Mouse (Mus musculus) limb, embryonic 12.5 days (tissue): Measurements from ENCODE around the gene Cyp2c69. TPM values are rescaled to one million over a fixed set of nuclear protein-coding genes. Genes with fewer than 3 reads are reported as not detected.

Source experiments
- polyA plus RNA-seq: library from polyadenylated mRNA; unstranded; fragments of >200 nt; fragmentation: Nextera tagmentation; extraction: Ambion mirVana; gene quantifications from 2 replicates; pipeline ENCODE4 v1.2.1, GENCODE M21; 2016

The Cyp2c69 gene
- polyA plus RNA-seq, 1 experiment from 2014 or later: not detected

Other genes starting within 250 kb of the Cyp2c69 start
- gene Cyp2c67, start 237.7 kb downstream of the Cyp2c69 start, polyA plus RNA-seq: not detected in 2 replicates
- gene Cyp2c68, start 145.7 kb downstream of the Cyp2c69 start, polyA plus RNA-seq: not detected in 2 replicates
- not detected in 2 replicates for gene Cyp2c40, start 74.0 kb downstream of the Cyp2c69 start, polyA plus RNA-seq
- not detected in 2 replicates for gene Cyp2c37, start 105.6 kb upstream of the Cyp2c69 start, polyA plus RNA-seq
- not detected in 2 replicates for gene Cyp2c54, start 187.0 kb upstream of the Cyp2c69 start, polyA plus RNA-seq
- not detected in 2 replicates for gene Cyp2c50, start 202.9 kb upstream of the Cyp2c69 start, polyA plus RNA-seq